Mouse (Mus musculus) ES-E14 (cell line): Measurements from ENCODE around the gene Lpcat3. TPM values are rescaled to one million over a fixed set of nuclear protein-coding genes. Genes with fewer than 3 reads are reported as not detected.
"Not testable (repeated sequence)": the region's sequence is repeated elsewhere in the genome, so short reads cannot be mapped to it uniquely, and the experiment has no call there.

Source experiments
- DNase-seq: peaks from one replicate; pipeline ENCODE4 v3.0.0-alpha.2; 2013; ENCODE audit warnings: low read depth, low spot score
- H3K27ac ChIP-seq: 2 replicates; pipeline ENCODE4 v1.5.1; 2012; ENCODE audit warnings: low read depth, mild to moderate bottlenecking, low read length, moderate library complexity, mixed read lengths; ENCODE audit not compliant: poor library complexity, insufficient read depth, severe bottlenecking
- H3K36me3 ChIP-seq: 2 replicates; pipeline ENCODE4 v1.6.1; 2012; ENCODE audit warnings: mild to moderate bottlenecking, low read length, moderate library complexity, mixed read lengths; ENCODE audit not compliant: control insufficient read depth, poor library complexity, insufficient read depth, severe bottlenecking
- H3K4me1 ChIP-seq, 2 experiments: fragments of 150-350 bp in 1 of 2; sonication (generic) in 1 of 2; 2 replicates each; pipeline ENCODE4 v1.6.1; 2012; ENCODE audit warnings: low read length in 2 of 2, mild to moderate bottlenecking in 1 of 2, mixed read lengths in 1 of 2; ENCODE audit not compliant: control insufficient read depth in 2 of 2, insufficient read depth in 2 of 2, poor library complexity in 1 of 2
- H3K4me3 ChIP-seq, 2 experiments: fragments of 150-350 bp in 1 of 2; sonication (generic) in 1 of 2; 2 replicates each; pipeline ENCODE4 v1.5.1; 2012; ENCODE audit warnings: low read length in 2 of 2, low read depth in 1 of 2, mild to moderate bottlenecking in 1 of 2, mixed read lengths in 1 of 2; ENCODE audit not compliant: insufficient read depth in 1 of 2, poor library complexity in 1 of 2, severe bottlenecking in 1 of 2
- H3K9ac ChIP-seq: 2 replicates; pipeline ENCODE4 v1.6.1; 2012; ENCODE audit warnings: low read depth, mild to moderate bottlenecking, low read length, mixed read lengths; ENCODE audit not compliant: poor library complexity, insufficient read depth, severe bottlenecking
- H3K9me3 ChIP-seq: fragments of 150-350 bp; sonication (generic); 2 replicates; pipeline ENCODE4 v1.6.1; 2012; ENCODE audit warnings: low read depth, mild to moderate bottlenecking, low read length; ENCODE audit not compliant: control insufficient read depth, insufficient read depth
- CHD2 ChIP-seq: IDR thresholded peaks from 2 replicates; pipeline ENCODE4 v1.6.1; 2014; ENCODE audit warnings: mild to moderate bottlenecking, low read depth, low read length, inconsistent platforms
- HCFC1 ChIP-seq: IDR thresholded peaks from 2 replicates; pipeline ENCODE4 v1.6.1; 2012; ENCODE audit warnings: low read length, inconsistent platforms, borderline replicate concordance; ENCODE audit not compliant: insufficient read depth
- MAFK ChIP-seq: IDR thresholded peaks from 2 replicates; pipeline ENCODE4 v1.6.1; 2014; ENCODE audit warnings: mild to moderate bottlenecking, low read depth, low read length, inconsistent platforms; ENCODE audit not compliant: insufficient read depth
- ZC3H11A ChIP-seq: IDR thresholded peaks from 2 replicates; pipeline ENCODE4 v1.6.1; 2012; ENCODE audit warnings: low read depth, mild to moderate bottlenecking, inconsistent platforms, low read length, borderline replicate concordance
- ZNF384 ChIP-seq: IDR thresholded peaks from 2 replicates; pipeline ENCODE4 v1.6.1; 2012; ENCODE audit warnings: low read depth, low read length, inconsistent platforms
- in situ Hi-C, 2 experiments: fragments of 600-800 bp; cut with MboI; formaldehyde crosslinking; loops; one replicate each; pipeline ENCODE4 v1.15.1; 2025; ENCODE audit warnings: low sequenced_read_pairs in 2 of 2, inconsistent platforms in 1 of 2; ENCODE audit not compliant: unreplicated experiment in 2 of 2
- total RNA-seq: library from RNA; depleted of rRNA; stranded (reverse); fragments of 300-350 nt; gene quantifications from 2 replicates; pipeline ENCODE4 v1.2.3, GENCODE M21; 2012

Lpcat3 gene
- total RNA-seq, 1 experiment: 65.5 TPM

GRCm38 (mm10) chr6:124683591-124684417 is 21.0 kb downstream of the Lpcat3 start:
- no peak overlapping the region for H3K4me3 ChIP-seq
- H3K36me3 ChIP-seq: no peaks in the 10 kb centered on the region; the same call in 1 of the 2 replicates
- no peak for DNase-seq
- in situ Hi-C loops: no loop called here
- no peak overlapping the region for H3K9ac ChIP-seq
- H3K9me3 ChIP-seq: no peaks in the 10 kb centered on the region
- no peak overlapping the region for H3K27ac ChIP-seq
- TF ChIP-seq ZC3H11A: no peak
- no peak for TF ChIP-seq ZNF384
- no peak for TF ChIP-seq MAFK
- TF ChIP-seq CHD2: no peak
- TF ChIP-seq HCFC1: no peak
- H3K4me1 ChIP-seq: peaks cover 0 to 3% of the 10 kb centered on the region in 2 experiments; a peak in 2 of 4 replicates

DNA sequence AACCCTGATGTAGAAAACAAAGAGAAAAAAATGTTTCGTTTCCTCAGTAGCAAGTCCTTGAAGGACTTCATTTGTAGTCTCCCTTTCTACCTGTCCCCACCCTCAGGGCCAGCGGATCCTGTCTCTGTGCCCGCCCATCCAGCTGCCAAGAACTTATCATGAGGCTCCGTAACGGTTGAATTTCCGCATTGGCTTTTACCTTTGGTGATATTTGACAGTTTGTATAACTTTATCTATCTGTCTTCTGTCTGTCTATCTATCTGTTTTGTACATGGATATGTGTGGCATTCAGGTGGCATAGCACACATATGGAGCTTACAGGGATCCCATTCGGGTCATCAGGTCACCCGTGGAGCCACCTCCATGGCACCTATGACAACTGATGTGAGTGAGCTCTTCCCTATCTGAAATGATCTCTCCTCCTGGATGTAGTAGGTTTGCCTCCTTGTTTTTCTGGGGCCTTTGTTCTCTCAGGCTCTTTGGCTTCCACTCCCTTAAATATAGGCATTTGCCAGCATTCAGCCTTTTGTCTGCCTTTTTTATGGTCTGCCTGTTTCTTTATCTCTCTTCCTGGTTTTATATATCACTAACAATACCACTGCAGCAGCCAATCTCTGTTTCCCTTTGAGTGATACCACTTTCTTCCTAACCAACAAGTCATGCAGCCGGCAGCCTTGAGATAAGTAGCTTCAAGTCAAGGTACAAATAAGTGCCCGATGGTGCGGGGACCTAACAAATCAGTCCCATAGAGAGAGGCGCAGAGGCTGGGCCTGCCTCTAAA is 23.0 kb downstream of the Lpcat3 start:
- Histone ChIP-seq H3K4me1 (peaks cover 0 to 3% of the 10 kb centered on the region in 2 experiments; a peak in 2 of 4 replicates), H3K27ac (no peak overlapping the region), H3K9ac (no peak overlapping the region), H3K36me3 (no peaks in the 10 kb centered on the region; the same call in 1 of the 2 replicates), H3K9me3 (no peaks in the 10 kb centered on the region), H3K4me3 (no peak overlapping the region)
- in situ Hi-C loops: no loop called here
- TF ChIP-seq ZC3H11A (no peak), HCFC1 (no peak), MAFK (no peak), CHD2 (no peak), ZNF384 (no peak)
- no peak for DNase-seq

DNA sequence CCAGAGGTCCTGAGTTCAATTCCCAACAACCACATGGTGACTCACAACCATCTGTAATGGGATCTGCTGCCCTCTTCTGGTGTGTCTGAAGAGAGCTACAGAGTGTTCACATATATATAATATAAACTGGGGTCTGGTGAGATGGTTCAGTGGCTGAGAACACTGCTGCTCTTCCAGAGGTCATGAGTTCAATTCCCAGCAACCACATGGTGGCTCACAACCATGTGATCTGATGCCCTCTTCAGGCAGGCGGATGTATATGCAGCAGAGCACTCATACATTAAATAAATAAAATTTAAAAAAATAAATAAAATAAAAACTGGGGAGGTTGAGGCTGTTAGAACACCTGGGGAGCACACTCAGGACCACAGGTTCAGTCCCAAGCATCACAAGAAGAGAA is 23.8 kb downstream of the Lpcat3 start:
- DNase-seq, H3K4me3 ChIP-seq, H3K9me3 ChIP-seq, H3K9ac ChIP-seq, H3K4me1 ChIP-seq, in situ Hi-C loops, H3K36me3 ChIP-seq, H3K27ac ChIP-seq: not testable (repeated sequence)

- in situ Hi-C loops: no loop called here
- DNase-seq: no peak
- Histone ChIP-seq H3K4me1 (peaks cover 0 to 8% of the 10 kb centered on the region in 2 experiments; a peak in 2 of 4 replicates), H3K9me3 (no peaks in the 10 kb centered on the region), H3K9ac (no peak overlapping the region), H3K4me3 (no peak overlapping the region), H3K36me3 (no peaks in the 10 kb centered on the region; the same call in 1 of the 2 replicates), H3K27ac (no peak overlapping the region)
- TF ChIP-seq ZNF384: no peak
- no peak for TF ChIP-seq ZC3H11A
- no peak for TF ChIP-seq MAFK
- no peak for TF ChIP-seq HCFC1
- no peak for TF ChIP-seq CHD2
These were observed 25.4 kb downstream of the Lpcat3 start for GRCm38 (mm10) chr6:124688151-124688758.
